Mouse (Mus musculus): Measurements from ENCODE around the gene Mpnd.

DNA sequence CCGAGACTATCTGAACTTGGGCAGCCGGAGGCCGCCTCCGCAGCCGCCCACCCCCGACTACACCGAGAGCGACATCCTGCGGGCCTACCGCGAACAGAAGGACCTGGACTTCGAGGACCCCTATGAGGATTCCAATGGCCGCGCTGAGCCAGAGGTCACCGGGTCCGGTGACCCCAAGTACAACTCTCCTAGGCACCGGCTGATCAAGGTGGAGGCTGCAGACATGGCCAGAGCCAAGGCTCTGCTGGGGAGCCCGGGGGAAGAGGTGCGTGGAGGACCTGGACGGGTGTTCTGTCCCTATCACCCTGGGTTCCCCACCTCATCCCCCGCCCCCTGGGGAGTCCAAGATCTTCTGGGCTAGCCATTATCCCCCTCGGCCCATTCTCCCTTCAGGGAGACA is 34.1 kb upstream of the Mpnd start:
- TF ChIP-seq CTCF (conservative IDR thresholded peaks at IDR 0.05; ENCODE audit: low read length) (no peak), POU5F1 (IDR thresholded peaks at IDR 0.05; ENCODE audit: borderline replicate concordance, low read length) (no peak)
